Mouse (Mus musculus) heart, adult 2 months (tissue): ENCODE data around the gene Cd180.

Experiments
- CTCF ChIP-seq: fragments of 200-600 bp; IDR thresholded peaks from 2 replicates; pipeline ENCODE4 v1.8.1; 2022; ENCODE audit warnings: antibody characterized with exemption, mild to moderate bottlenecking, moderate library complexity
- POLR2A ChIP-seq: fragments of 200-500 bp; IDR thresholded peaks from 2 replicates; pipeline ENCODE4 v1.6.1; 2011; ENCODE audit warnings: mild to moderate bottlenecking, low read depth, low read length, control low read depth; ENCODE audit not compliant: insufficient read depth

- TF ChIP-seq POLR2A (no peak), CTCF (no peak)
Measured at GRCm38 (mm10) chr13:102725416-102725815, 32.1 kb downstream of the Cd180 start.
